Mouse (Mus musculus): ENCODE measurements around the gene En1.

- no peak for TF ChIP-seq CHD2 (IDR thresholded peaks at IDR 0.05; ENCODE audit: low read length)
- no peak for TF ChIP-seq USF1 (IDR thresholded peaks at IDR 0.05; ENCODE audit: low read depth, low read length)
Observed at GRCm38 (mm10) chr1:120598196-120598940, 3.9 kb upstream of the En1 start.
